Mouse (Mus musculus) neural tube, embryonic 13.5 days (tissue): ENCODE measurements at regions not wholly inside any gene's neighbourhood (a gene's known extent, or its start where the extent isn't known, plus 50 kb on each side); places are given as distances from the start of the nearest gene placed in this dataset.
"Not testable (repeated sequence)": the region's sequence is repeated elsewhere in the genome, so short reads cannot be mapped to it uniquely, and the experiment has no call there.

Source experiments
- ATAC-seq: fragments of 200-750 bp; cut with Nextera tagmentation; 2 replicates; pipeline ENCODE4 v1.8.0; 2017; ENCODE audit warnings: low read depth, mild to moderate bottlenecking, moderate TSS enrichment, moderate library complexity
- H3K27ac ChIP-seq: fragments of 300-500 bp; sonication (generic); replicated peaks from 2 replicates; pipeline ENCODE4 v1.5.1; 2015; ENCODE audit warnings: moderate library complexity, mild to moderate bottlenecking, inconsistent platforms
- H3K27me3 ChIP-seq: fragments of 300-500 bp; sonication (generic); 2 replicates; pipeline ENCODE4 v1.6.1; 2015; ENCODE audit warnings: mild to moderate bottlenecking, inconsistent platforms
- H3K36me3 ChIP-seq: fragments of 300-500 bp; sonication (generic); 2 replicates; pipeline ENCODE4 v1.6.1; 2015; ENCODE audit warnings: mild to moderate bottlenecking, inconsistent platforms
- H3K4me1 ChIP-seq: fragments of 300-500 bp; sonication (generic); replicated peaks from 2 replicates; pipeline ENCODE4 v1.6.1; 2015; ENCODE audit warnings: inconsistent platforms
- H3K4me2 ChIP-seq: fragments of 300-500 bp; sonication (generic); 2 replicates; pipeline ENCODE4 v1.6.1; 2015; ENCODE audit warnings: inconsistent platforms, mild to moderate bottlenecking, moderate library complexity
- H3K4me3 ChIP-seq: fragments of 300-500 bp; sonication (generic); 2 replicates; pipeline ENCODE4 v1.5.1; 2015; ENCODE audit warnings: mild to moderate bottlenecking, inconsistent platforms
- H3K9ac ChIP-seq: fragments of 300-500 bp; sonication (generic); 2 replicates; pipeline ENCODE4 v1.6.1; 2015; ENCODE audit warnings: moderate library complexity, mild to moderate bottlenecking, inconsistent platforms
- H3K9me3 ChIP-seq: fragments of 300-500 bp; sonication (generic); 2 replicates; pipeline ENCODE4 v1.6.1; 2016; ENCODE audit warnings: inconsistent platforms
- WGBS: fragments of 180-500 bp; shearing (Covaris S2); methylation state at CpG from one replicate; pipeline ENCODE4 v1.1.7; 2015; 5-methylcytosine and 5-hydroxymethylcytosine counted together

DNA sequence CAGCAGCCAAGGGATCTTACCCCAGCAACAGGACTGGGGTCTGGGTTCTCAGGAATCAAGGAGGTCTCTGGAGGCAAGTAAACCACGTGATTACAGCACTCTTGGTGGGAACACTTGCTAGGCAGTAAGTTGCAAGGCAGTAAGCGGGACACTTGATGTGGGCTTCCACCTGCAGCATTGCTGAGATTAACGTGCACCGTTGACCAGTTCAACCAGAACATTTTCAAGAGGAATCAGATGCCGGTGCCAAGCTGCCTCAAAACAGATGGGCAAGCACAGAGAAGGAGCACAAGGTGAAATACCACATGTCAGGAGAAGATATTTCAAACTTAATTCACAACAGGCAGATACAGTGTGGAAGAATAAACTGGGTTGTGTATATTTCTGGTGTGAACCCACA is 190.9 kb downstream of the Osr1 start:
- WGBS, result 53% methylated on average over 5 of the region's 5 CpGs
- no peaks in the 10 kb centered on the region for H3K4me1 ChIP-seq
- H3K4me3 ChIP-seq, result no peak overlapping the region
- H3K4me2 ChIP-seq, result no peak overlapping the region
- no peak overlapping the region for H3K9ac ChIP-seq
- no peak overlapping the region for H3K27ac ChIP-seq
- no peaks in the 10 kb centered on the region for H3K9me3 ChIP-seq
- no peak for ATAC-seq
- no peaks in the 10 kb centered on the region for H3K27me3 ChIP-seq
- H3K36me3 ChIP-seq, result no peaks in the 10 kb centered on the region

DNA sequence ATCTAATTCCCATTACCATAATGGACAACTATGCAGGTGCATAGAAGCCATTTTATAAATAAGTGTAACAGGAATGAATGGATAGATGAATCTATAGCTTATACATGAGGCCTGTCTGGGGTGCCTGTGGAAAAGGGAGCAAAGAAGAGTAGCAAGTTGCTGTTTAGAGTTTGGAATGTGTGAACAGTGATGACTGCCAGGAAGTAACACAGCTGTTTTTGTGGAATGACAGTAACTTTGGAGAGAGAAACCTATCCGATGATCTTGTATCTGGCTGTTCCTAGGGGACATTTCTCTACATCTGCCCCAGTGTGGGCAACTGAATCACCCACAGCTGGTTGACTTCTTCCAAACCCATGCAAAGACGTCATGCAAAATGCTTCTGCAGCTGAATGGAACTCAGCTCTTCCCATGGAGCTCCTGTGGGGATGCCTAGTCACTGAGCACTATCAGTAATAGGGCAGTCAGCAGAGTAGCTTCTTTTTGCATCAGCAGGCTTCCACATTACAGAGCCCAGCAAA is 192.4 kb downstream of the Osr1 start:
- not testable (repeated sequence) for H3K4me3 ChIP-seq, H3K27ac ChIP-seq, H3K36me3 ChIP-seq, H3K4me1 ChIP-seq, ATAC-seq, H3K4me2 ChIP-seq, H3K27me3 ChIP-seq, H3K9me3 ChIP-seq, H3K9ac ChIP-seq
- WGBS, result 73% methylated on average over 2 of the region's 2 CpGs

DNA sequence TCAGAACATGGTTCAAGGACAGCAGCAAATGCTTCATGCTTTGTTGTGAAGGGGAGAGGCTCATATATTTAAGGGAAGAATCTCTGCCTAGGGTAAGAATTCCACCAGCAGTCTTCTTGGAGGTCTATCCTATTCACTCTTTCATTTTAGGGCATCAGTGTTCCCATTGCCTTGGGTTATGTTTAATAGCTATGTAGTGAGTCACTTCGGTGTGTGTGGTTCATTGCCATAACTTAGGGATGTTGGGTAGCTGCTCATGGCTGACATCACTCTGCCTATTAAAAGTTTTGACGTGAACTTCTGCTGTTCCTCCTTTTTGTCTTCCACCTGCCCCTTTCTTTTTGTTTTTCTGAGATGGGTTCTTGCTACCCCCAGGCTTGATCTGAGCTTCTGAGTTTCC is 192.9 kb downstream of the Osr1 start:
- H3K9ac ChIP-seq, result no peak overlapping the region
- H3K27me3 ChIP-seq, result no peaks in the 10 kb centered on the region
- H3K4me1 ChIP-seq, result no peaks in the 10 kb centered on the region
- no peaks in the 10 kb centered on the region for H3K36me3 ChIP-seq
- ATAC-seq, result no peak
- WGBS, result 92% methylated on average over 2 of the region's 2 CpGs
- H3K4me2 ChIP-seq, result no peak overlapping the region
- no peak overlapping the region for H3K27ac ChIP-seq
- H3K9me3 ChIP-seq, result no peaks in the 10 kb centered on the region
- no peak overlapping the region for H3K4me3 ChIP-seq

DNA sequence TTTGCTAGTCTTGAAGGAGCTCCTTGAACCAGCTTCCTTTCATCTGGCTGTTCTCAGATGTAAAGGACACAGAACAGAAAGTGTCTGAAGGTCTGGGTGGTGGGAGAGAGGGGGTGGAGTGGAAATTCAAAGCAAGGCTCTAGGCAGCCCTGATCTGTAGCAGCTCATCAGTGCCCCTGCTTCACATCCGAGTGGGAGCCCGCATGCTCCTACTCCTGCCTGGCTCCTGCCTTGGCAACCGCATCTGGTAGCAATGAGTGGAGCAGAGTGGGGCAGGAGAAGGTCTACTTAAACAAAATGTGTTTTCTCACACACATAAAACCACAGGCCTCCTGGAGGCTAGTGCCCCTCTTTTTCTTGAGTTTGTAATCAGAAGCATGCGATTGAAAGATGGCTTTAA is 201.0 kb downstream of the Osr1 start:
- Histone ChIP-seq H3K27me3 (no peaks in the 10 kb centered on the region), H3K27ac (no peak overlapping the region), H3K9ac (no peak overlapping the region), H3K9me3 (no peaks in the 10 kb centered on the region), H3K4me1 (no peaks in the 10 kb centered on the region), H3K4me3 (no peak overlapping the region), H3K36me3 (no peaks in the 10 kb centered on the region), H3K4me2 (no peak overlapping the region)
- no peak for ATAC-seq
- WGBS, result 73% methylated on average over 4 of the region's 4 CpGs

DNA sequence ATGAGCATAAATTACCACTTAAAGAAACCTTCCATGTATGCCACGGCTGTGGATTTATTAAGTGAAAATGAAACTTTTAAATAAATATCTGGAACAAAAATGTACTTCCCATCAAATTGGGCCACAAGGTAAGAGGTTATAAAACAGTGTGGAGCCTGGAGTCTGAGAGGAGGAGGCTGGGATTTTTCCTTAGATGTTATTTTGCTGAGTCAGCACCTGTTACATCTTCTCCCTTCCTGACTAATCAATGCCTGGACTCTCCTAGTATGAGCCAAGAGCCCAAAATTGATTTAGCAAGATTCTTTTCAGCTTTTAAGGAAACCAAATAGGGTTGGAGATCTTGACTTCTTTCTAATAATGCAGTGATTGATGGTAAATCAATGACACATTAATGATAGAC is 203.0 kb downstream of the Osr1 start:
- Histone ChIP-seq H3K4me1 (no peaks in the 10 kb centered on the region), H3K4me2 (no peak overlapping the region), H3K27ac (no peak overlapping the region), H3K36me3 (no peaks in the 10 kb centered on the region), H3K4me3 (no peak overlapping the region), H3K9me3 (no peaks in the 10 kb centered on the region), H3K27me3 (no peaks in the 10 kb centered on the region), H3K9ac (no peak overlapping the region)
- WGBS, result 85% methylated on average over 1 of the region's 1 CpGs
- no peak for ATAC-seq

DNA sequence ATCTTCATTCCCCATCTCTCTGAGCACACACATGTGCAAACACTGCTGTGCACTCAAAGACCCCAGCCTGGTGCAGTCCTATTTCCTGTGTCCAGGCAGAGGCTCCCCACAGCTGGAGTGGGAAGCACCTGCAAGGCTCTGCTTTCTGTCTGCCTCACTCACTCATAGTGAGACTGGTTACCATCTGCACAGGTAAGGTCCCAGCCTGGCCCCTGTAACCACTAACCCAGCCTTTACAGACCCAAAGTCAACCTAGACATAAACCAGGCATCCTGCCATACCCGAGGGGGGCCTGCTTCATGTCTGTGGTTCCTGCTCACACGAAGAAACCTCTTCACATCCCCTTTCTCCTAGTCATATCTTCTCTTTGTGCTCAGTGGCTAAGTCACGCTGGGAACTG is 232.4 kb downstream of the Osr1 start:
- Histone ChIP-seq H3K9me3 (no peaks in the 10 kb centered on the region), H3K27me3 (no peaks in the 10 kb centered on the region), H3K27ac (no peak overlapping the region), H3K36me3 (no peaks in the 10 kb centered on the region), H3K4me3 (no peak overlapping the region), H3K9ac (no peak overlapping the region), H3K4me2 (no peak overlapping the region), H3K4me1 (no peaks in the 10 kb centered on the region)
- no peak for ATAC-seq
- WGBS, result 75% methylated on average over 3 of the region's 3 CpGs

DNA sequence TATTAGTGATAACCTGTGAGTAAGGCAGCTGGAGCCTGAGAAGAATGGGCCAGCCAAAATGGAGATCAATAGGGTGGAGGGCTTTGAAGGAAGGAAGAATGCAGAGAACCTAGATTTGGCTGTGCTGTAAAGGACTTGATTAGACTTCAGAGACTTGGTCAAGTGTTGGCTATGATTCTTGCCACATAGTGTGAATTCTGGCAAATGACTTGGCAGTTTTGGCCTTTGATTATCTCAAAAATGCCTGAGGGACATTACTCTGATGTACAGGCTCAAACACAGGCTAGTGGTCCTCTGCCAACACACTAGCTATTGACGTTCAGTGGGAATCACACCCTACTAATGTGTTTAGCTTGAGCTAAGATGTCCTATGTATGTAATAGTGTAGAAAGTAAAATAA is 237.5 kb downstream of the Osr1 start:
- Histone ChIP-seq H3K9ac (no peak overlapping the region), H3K4me2 (no peak overlapping the region), H3K36me3 (no peaks in the 10 kb centered on the region), H3K4me3 (no peak overlapping the region), H3K27me3 (no peaks in the 10 kb centered on the region), H3K27ac (no peak overlapping the region), H3K4me1 (no peaks in the 10 kb centered on the region), H3K9me3 (no peaks in the 10 kb centered on the region)
- WGBS, result 88% methylated on average over 1 of the region's 1 CpGs
- no peak for ATAC-seq

DNA sequence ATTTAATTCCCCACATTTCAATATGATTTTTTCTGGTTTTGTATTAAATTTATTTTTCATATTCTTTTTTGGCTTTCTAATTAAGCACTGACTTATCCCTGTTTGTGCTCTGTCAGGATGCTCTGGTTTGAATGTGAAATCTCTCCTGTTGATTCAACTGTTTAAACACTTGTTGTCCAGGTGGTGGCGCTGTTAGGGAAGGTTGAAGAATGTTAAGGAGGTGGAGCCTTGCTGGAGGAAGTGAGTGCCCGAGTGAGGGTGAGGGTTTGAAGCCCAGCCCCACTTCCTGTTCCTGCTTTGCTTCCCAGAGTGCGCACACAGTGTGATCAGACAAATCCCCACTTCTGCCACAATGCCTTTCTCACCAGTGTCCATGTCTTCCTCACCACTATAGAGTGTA is 263.4 kb downstream of the Osr1 start:
- Histone ChIP-seq H3K4me1 (no peaks in the 10 kb centered on the region), H3K36me3 (no peaks in the 10 kb centered on the region), H3K27me3 (no peaks in the 10 kb centered on the region), H3K9me3 (no peaks in the 10 kb centered on the region), H3K9ac (no peak overlapping the region), H3K4me2 (no peak overlapping the region), H3K4me3 (no peak overlapping the region), H3K27ac (no peak overlapping the region)
- ATAC-seq, result no peak
- 60% methylated on average over 3 of the region's 3 CpGs for WGBS

DNA sequence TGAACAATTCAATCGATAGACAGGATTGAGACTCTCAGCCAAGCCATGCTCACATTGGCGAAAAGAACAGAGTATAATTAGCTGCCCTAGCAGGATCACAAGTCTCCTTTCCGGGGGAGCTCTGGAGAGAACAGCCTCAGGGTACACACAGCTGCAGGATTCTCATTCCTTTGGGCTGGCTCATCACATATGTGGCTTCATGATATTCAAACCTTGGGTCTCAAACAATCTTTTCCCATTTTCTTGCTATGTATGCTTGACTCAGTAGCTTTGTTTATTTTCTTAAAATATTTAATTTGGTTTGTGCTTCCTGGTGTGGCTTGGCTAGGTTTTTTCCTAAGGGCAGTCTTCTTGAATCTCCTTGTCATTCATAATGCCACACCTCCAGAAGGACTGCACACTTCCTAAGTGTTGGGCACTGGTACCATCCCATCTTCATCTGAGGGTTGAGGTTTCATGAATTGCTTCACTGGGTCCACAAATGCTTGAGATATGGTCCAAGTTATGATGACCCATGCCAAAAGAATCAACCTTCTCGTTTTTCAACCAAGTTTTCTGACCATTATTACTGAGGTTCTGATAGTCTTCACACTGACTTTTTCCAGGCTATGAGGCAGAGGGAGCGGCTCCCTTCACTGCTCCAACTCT is 269.4 kb downstream of the Osr1 start:
- Histone ChIP-seq H3K27me3 (no peaks in the 10 kb centered on the region), H3K4me3 (no peak overlapping the region), H3K36me3 (no peaks in the 10 kb centered on the region), H3K4me2 (no peak overlapping the region), H3K4me1 (no peaks in the 10 kb centered on the region), H3K9ac (no peak overlapping the region), H3K9me3 (no peaks in the 10 kb centered on the region), H3K27ac (no peak overlapping the region)
- WGBS, result 77% methylated on average over 5 of the region's 5 CpGs
- no peak for ATAC-seq

DNA sequence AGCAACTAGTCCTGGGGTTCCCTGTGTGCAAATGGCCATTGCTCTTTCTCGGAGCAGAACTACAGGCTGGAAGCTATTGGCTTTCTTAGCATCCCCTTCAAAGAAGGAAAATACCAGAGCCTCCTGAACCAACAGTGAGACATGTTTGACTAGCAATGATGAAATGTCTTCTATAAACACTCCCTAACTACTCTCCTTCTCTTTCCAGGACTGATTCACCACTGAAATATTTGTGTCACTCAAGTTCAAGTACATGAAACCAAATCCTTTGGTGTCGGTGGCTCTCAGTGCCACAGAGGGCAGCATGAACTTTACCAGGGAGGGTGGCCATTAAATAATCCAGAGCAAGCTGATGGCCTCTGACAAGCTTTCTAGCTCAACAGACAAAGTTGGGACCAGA is 270.0 kb downstream of the Osr1 start:
- H3K9me3 ChIP-seq, result no peaks in the 10 kb centered on the region
- H3K27ac ChIP-seq, result no peak overlapping the region
- H3K27me3 ChIP-seq, result no peaks in the 10 kb centered on the region
- WGBS, result 77% methylated on average over 2 of the region's 2 CpGs
- no peak for ATAC-seq
- H3K4me2 ChIP-seq, result no peak overlapping the region
- no peak overlapping the region for H3K4me3 ChIP-seq
- no peaks in the 10 kb centered on the region for H3K36me3 ChIP-seq
- no peak overlapping the region for H3K9ac ChIP-seq
- H3K4me1 ChIP-seq, result no peaks in the 10 kb centered on the region

DNA sequence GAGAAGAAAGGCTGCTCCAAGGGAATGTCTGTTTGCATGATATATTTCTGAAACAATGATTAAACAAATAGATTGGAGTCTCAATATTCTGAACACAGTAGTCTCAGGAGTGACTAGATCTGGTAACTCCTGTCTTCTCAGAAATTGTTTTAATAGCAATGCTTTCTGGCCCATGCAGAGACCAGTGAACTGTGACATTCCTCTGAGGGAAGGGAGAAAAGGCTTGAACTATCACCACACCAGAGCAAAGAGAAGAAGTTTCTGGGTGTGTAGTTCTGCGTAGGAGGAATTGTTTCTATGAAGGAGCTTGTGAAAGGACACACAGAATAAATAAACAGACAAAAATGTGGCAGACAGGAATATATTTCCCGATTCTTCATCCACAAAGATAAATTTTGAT is 277.1 kb downstream of the Osr1 start:
- Histone ChIP-seq H3K27ac (no peak overlapping the region), H3K4me2 (no peak overlapping the region), H3K9ac (no peak overlapping the region), H3K36me3 (no peaks in the 10 kb centered on the region), H3K27me3 (no peaks in the 10 kb centered on the region), H3K4me1 (no peaks in the 10 kb centered on the region), H3K9me3 (no peaks in the 10 kb centered on the region), H3K4me3 (no peak overlapping the region)
- no peak for ATAC-seq
- 92% methylated on average over 2 of the region's 2 CpGs for WGBS

DNA sequence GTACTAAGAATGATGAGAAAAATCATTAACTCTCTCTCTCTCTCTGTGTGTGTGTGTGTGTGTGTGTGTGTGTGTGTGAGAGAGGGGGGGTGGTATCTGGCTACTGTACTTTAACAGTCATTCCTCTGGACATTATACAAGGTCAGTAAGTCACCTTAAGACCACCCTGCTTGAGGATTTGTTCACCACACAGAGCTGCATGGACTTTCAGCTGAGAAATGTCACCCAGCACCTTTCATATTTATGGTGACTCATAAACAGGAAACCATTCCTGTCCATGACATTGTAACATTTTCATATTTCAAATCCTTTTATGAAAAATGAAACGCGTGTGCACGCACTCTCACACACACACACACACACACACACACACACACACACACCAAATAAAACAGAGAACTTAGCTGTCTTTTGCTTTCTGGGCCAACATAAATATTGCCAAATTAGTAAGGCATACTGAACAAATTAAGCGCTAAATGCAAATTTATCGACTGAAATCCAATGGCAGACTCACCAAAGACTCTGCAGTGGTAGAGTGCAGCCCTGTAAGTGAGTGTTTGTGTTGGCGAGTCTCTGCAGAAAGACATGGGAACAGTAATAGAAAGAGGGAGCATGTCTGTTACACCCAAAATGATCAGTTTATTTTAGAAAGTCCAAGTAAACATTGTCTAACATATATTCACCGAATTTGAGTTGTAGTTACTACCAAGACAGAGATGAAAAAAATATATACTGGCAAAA is 277.7 kb downstream of the Osr1 start:
- H3K36me3 ChIP-seq, result no peaks in the 10 kb centered on the region
- no peak for ATAC-seq
- no peak overlapping the region for H3K4me3 ChIP-seq
- no peak overlapping the region for H3K4me2 ChIP-seq
- H3K9ac ChIP-seq, result no peak overlapping the region
- H3K4me1 ChIP-seq, result no peaks in the 10 kb centered on the region
- no peaks in the 10 kb centered on the region for H3K9me3 ChIP-seq
- H3K27ac ChIP-seq, result no peak overlapping the region
- WGBS, result 85% methylated on average over 7 of the region's 7 CpGs
- no peaks in the 10 kb centered on the region for H3K27me3 ChIP-seq

DNA sequence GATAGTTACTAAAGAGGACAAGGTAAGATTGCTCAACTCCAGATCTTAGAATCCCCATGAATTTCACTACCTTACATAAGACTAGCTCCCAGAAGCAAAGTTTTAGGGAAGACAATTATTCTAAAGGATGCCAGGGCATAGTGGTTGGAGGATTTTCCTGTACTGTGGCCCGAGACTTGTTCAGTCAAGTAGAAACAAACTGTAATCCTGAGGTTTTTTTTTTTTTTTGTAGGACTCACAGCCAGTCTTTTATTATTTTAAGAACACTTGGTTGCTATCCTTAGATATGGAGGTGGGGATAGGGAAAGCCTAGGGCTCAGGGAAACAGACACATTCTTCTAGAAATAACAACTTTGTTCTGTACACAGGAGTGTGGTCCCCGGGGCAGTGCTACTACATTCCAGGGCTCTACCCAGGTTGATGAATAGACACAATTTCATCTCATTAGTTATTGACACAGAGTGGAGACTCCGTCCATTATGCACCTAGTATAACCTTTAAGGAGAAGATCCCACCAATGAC is 285.6 kb downstream of the Osr1 start:
- ATAC-seq, result no peak
- Histone ChIP-seq H3K36me3 (no peaks in the 10 kb centered on the region), H3K4me3 (no peak overlapping the region), H3K9me3 (no peaks in the 10 kb centered on the region), H3K27ac (no peak overlapping the region), H3K4me1 (no peaks in the 10 kb centered on the region), H3K27me3 (no peaks in the 10 kb centered on the region), H3K4me2 (no peak overlapping the region), H3K9ac (no peak overlapping the region)
- 88% methylated on average over 3 of the region's 3 CpGs for WGBS
